Mouse (Mus musculus): ENCODE data around the gene Ang6. TPM values are rescaled to one million over a fixed set of nuclear protein-coding genes. Genes with fewer than 3 reads are reported as not detected.
"Not testable (repeated sequence)": the region's sequence is repeated elsewhere in the genome, so short reads cannot be mapped to it uniquely, and the experiment has no call there.

The Ang6 gene
- not detected in 2 replicates for polyA plus RNA-seq (2012; ENCODE audit: insufficient read depth, insufficient read length, missing spikeins)

DNA sequence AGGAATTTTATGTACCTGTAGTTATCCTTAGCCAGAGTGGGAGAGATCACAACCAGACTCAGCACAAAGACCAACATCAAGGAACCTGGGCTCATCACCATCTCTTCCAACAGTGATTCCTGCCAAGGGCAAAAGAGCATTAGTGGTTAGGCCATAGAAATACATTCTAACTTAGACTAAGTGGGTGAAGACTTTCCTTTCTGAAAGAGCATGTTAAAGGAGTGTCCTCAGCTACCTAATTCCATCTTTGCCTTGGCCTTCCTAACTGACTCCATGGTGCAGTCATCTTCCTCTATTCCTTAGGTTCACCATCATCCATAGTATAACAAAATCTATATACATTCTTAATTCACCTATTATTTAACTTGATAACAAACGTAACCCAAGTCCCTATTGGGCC is at the start of gene Ang6:
Gene Ang6, minus strand, starts transcription at position 101 of the 400 bp plus-strand sequence.
- Histone ChIP-seq H3K4me1 (ENCODE audit: control insufficient read depth, insufficient read depth, insufficient read length, low read length) (no peaks in the 10 kb centered on the region), H3K4me3 (ENCODE audit: insufficient read depth, low read depth, low read length) (no peak within 1 kb of the TSS), H3K27ac (replicated peaks; ENCODE audit: low read depth, low read length) (no peak within 1 kb of the TSS)

DNA sequence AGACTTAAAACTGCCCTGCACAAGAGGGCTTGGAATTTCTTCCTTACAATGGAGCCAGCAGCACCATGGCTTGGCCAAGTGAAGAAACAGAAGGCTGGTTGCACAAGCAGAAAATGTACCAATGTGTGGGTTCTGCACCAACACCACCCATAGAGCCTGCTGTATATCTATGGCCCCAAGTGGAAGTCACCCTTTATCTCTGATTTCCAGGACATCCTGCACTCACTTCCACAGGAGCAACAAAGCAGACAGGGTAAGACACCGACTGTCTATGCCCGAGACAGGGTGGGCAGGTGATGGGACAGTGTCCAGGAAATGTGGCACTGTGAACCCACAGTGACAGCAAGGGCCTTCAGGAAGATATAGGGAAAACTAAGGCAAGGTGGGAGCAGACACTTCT is 44.5 kb upstream of the Ang6 start:
- H3K27ac ChIP-seq (replicated peaks; ENCODE audit: low read depth, low read length); H3K4me1 ChIP-seq (ENCODE audit: control insufficient read depth, insufficient read depth, insufficient read length, low read length); H3K4me3 ChIP-seq (ENCODE audit: insufficient read depth, low read depth, low read length): not testable (repeated sequence)

DNA sequence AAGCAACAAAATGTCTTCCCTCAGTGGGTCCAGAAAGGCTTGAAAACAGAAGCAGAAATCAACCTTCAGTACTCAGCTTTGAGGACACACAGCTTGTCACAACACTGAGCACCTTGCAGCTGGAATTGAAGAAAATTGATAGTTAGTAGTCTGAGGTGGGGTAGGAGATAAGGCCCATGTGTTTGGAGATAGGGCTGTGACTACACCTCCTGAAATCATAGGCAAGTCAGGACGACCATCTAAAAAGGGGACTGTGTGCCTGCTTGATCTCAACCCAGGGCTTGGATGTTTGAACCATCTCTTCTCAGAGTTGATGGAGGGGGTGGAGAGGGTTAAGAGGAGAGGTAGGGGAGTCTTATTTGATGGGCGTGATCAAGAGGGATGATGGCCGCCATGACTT is 29.8 kb upstream of the Ang6 start:
- not testable (repeated sequence) for H3K27ac ChIP-seq (replicated peaks; ENCODE audit: low read depth, low read length); H3K4me1 ChIP-seq (ENCODE audit: control insufficient read depth, insufficient read depth, insufficient read length, low read length); H3K4me3 ChIP-seq (ENCODE audit: insufficient read depth, low read depth, low read length)

DNA sequence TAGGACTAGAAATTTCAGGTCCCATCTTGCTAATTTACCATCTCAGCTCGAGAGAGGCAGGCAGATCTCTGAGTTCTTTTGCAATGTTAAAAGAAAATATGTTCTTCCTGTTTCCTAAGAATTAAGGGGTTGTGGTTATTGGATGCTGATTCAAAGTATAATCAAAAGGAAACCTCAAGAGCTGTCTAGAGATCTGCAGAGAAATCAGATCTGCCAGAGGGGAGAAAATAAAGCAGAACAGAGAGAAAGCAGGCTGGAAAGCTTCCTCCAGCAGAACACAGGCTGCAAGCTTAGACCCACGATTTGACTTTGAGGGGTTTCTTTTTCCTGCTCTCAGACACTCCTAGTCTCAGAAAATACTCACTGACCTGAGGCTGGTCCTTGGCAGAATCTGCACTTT is 7.6 kb upstream of the Ang6 start:
- not testable (repeated sequence) for H3K27ac ChIP-seq (replicated peaks; ENCODE audit: low read depth, low read length); H3K4me1 ChIP-seq (ENCODE audit: control insufficient read depth, insufficient read depth, insufficient read length, low read length); H3K4me3 ChIP-seq (ENCODE audit: insufficient read depth, low read depth, low read length)

DNA sequence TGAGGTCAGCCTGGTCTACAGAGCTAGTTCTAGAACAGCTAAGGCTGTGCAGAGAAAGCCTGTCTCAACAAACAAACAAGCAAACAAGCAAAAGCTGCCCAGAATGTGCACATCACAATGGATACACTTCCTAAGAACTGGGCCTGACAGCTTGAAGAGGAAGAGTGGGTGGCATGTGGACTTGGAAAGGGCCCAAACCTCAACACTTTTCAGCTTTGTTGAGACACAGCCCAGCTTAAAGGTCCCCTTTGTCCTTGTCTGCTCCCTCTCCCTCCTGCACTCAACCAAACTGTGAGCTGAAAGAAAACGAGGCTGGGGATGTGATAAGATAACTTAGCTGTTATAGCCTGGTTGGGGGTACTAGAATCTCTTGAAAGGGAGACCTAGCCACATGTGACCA is 6.0 kb upstream of the Ang6 start:
- H3K4me1 ChIP-seq (ENCODE audit: control insufficient read depth, insufficient read depth, insufficient read length, low read length); H3K27ac ChIP-seq (replicated peaks; ENCODE audit: low read depth, low read length); H3K4me3 ChIP-seq (ENCODE audit: insufficient read depth, low read depth, low read length): not testable (repeated sequence)

DNA sequence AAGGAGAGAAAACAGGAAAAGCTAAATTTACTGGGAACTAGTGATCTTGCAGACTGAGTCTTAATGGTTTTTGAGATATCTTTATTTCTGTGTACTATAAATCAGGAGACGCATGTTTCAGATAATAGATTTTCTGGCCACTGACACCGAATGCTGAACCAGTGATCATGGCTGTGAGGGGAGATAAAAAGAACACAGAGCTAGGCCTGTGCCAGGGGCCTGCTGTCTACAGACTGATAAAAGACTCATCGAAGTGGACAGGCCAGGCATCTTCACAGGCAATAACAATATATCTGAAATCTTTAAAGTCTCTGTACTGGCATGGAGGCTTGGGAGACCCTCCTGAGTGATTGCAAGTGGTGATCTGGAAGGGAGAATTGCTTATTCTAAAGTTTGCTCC is 469 bp downstream of the Ang6 start:
- no peak overlapping the region for H3K4me3 ChIP-seq (ENCODE audit: insufficient read depth, low read depth, low read length)
- no peak overlapping the region for H3K27ac ChIP-seq (replicated peaks; ENCODE audit: low read depth, low read length)
- H3K4me1 ChIP-seq (ENCODE audit: control insufficient read depth, insufficient read depth, insufficient read length, low read length) = no peaks in the 10 kb centered on the region

DNA sequence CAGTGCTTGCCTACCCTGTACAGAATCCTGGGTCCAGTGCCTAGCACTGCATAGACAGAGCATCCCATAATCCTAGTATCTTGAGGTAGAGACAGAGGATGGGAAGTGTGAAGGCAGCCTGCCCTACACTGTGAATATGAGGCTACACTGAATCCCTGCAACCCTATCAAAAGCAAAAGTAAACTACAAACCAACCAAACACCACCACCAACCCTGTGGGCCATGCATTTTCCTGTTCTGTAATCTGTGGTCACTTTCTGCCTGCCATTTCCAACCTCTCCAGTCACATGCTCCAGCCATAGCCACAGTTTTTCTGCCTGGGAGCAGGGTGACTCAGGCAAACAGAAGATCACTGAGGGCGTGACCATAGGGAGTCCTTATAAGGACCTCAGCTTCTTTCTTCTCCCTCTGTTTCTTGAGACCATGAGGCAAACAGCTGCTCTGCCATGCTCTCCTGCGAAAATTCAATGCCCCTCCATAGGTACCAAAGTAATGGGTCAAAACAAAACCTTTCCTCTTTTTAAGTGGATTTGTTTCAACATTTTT is 3.5 kb downstream of the Ang6 start:
- not testable (repeated sequence) for H3K4me1 ChIP-seq (ENCODE audit: control insufficient read depth, insufficient read depth, insufficient read length, low read length); H3K4me3 ChIP-seq (ENCODE audit: insufficient read depth, low read depth, low read length); H3K27ac ChIP-seq (replicated peaks; ENCODE audit: low read depth, low read length)

DNA sequence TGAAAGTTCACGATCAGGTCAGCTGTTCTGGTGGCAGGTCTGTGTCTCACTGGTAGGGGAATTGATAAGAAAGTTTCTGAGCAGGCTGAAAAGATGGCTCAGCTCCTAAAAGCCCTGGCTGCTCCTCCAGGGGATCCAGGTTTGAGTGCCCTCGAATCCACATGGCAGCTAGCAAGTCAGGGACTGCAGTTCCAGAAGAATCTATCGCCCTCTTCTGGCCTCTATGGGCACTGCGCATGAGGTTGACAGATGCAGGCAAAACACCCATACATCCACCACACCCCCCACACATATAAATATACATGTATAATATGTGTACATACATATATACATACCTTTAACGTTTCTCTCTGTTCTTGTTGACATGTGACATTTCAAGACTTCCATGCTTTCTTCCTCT is 14.7 kb downstream of the Ang6 start:
- not testable (repeated sequence) for H3K27ac ChIP-seq (replicated peaks; ENCODE audit: low read depth, low read length)

DNA sequence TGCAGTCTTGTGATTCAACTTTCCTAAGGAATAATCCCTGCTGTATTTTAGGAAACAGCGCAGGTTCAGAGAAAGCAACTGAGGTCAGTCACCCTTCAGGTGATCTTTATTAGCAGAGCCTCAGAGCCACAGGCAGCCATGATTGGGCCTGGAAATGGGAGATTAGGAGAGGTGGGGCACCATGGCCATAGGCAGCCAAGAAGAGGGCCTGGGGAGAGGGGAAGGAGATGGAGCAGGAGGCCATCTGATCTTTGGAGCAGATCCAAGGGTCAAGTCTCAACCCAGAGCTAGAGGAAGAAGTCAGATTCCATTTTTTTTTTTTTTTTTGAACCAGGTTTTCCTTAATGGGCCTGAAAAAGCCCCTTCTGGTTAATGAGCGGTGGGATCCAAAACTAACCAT is 15.9 kb downstream of the Ang6 start:
- no peaks in the 10 kb centered on the region for H3K4me1 ChIP-seq (ENCODE audit: control insufficient read depth, insufficient read depth, insufficient read length, low read length)
- H3K27ac ChIP-seq (replicated peaks; ENCODE audit: low read depth, low read length) = no peak overlapping the region
- H3K4me3 ChIP-seq (ENCODE audit: insufficient read depth, low read depth, low read length) = no peak overlapping the region

More for the DNA sequence above, 14.7 kb downstream of the Ang6 start:
- not testable (repeated sequence) for H3K4me3 ChIP-seq (ENCODE audit: insufficient read depth, low read depth, low read length); H3K4me1 ChIP-seq (ENCODE audit: control insufficient read depth, insufficient read depth, insufficient read length, low read length)

DNA sequence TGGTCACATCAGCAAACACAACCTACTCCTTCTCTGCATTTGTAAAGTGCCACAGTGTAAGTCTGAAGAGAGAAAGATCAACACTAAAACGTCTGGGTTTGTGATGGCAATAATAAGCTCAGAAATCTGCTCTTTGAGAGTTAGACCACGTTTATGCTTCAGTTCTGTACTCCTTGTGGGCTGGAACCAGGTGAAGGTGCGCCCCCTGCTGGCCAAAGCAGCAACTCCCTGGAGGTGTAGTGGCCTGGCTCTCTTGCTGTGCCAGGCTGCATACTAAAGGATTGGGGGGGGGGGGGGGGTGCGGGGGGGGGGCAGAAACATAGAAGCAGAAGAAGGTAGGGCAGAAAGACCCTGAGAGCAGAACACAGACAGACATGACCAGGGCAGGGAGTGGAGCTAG is 18.2 kb downstream of the Ang6 start:
- no peaks in the 10 kb centered on the region for H3K4me1 ChIP-seq (ENCODE audit: control insufficient read depth, insufficient read depth, insufficient read length, low read length)
- no peak overlapping the region for H3K4me3 ChIP-seq (ENCODE audit: insufficient read depth, low read depth, low read length)
- no peak overlapping the region for H3K27ac ChIP-seq (replicated peaks; ENCODE audit: low read depth, low read length)

DNA sequence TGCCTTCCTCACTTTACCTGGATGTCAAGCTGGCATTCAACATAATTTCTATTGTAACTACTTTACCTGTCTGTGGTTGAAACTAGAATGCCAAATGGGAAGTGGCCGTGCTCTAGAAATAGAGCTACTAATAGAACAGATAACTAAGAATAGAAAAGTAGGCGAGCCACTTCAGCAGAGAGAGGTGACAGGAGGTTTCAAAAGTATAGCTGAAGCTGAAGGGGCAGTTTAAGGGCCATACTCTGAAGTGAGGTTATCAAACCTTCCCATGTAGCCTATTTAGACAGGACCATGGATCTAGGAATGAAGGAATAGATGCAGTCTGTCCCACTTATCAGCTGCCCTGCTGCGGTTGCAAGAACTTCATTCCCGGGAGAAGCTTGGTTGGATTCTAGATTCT is 18.6 kb downstream of the Ang6 start:
- Histone ChIP-seq H3K4me3 (ENCODE audit: insufficient read depth, low read depth, low read length) (no peak overlapping the region), H3K4me1 (ENCODE audit: control insufficient read depth, insufficient read depth, insufficient read length, low read length) (no peaks in the 10 kb centered on the region), H3K27ac (replicated peaks; ENCODE audit: low read depth, low read length) (no peak overlapping the region)

DNA sequence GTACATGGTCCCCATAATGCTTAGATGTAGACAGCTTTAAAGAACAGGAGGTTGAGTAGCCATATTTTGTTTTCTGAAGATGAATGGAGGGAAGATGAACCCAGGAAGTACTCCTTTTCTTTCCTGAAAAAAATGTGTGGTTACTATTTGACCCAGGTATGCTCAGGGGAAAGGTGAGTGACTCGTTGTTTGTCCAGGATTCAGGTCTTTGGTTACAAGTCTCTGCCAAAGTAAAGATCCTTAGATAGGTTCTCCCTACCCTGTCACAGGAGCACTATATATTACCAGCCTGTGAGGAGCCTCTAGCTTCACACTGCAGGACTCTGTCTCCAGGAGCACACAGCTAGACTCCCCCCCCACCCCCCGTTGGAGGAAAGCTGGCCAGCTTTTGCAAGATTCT is 45.3 kb downstream of the Ang6 start, which contains the start of gene Ang5:
Gene Ang5, plus strand, starts transcription at position 301 of the 400 bp plus-strand sequence.
- H3K27ac ChIP-seq (replicated peaks; ENCODE audit: low read depth, low read length); H3K4me1 ChIP-seq (ENCODE audit: control insufficient read depth, insufficient read depth, insufficient read length, low read length); H3K4me3 ChIP-seq (ENCODE audit: insufficient read depth, low read depth, low read length): not testable (repeated sequence)

DNA sequence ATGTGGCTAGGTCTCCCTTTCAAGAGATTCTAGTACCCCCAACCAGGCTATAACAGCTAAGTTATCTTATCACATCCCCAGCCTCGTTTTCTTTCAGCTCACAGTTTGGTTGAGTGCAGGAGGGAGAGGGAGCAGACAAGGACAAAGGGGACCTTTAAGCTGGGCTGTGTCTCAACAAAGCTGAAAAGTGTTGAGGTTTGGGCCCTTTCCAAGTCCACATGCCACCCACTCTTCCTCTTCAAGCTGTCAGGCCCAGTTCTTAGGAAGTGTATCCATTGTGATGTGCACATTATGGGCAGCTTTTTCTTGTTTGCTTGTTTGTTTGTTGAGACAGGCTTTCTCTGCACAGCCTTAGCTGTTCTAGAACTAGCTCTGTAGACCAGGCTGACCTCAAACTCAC is 47.0 kb downstream of the Ang6 start:
- H3K4me3 ChIP-seq (ENCODE audit: insufficient read depth, low read depth, low read length); H3K27ac ChIP-seq (replicated peaks; ENCODE audit: low read depth, low read length); H3K4me1 ChIP-seq (ENCODE audit: control insufficient read depth, insufficient read depth, insufficient read length, low read length): not testable (repeated sequence)

DNA sequence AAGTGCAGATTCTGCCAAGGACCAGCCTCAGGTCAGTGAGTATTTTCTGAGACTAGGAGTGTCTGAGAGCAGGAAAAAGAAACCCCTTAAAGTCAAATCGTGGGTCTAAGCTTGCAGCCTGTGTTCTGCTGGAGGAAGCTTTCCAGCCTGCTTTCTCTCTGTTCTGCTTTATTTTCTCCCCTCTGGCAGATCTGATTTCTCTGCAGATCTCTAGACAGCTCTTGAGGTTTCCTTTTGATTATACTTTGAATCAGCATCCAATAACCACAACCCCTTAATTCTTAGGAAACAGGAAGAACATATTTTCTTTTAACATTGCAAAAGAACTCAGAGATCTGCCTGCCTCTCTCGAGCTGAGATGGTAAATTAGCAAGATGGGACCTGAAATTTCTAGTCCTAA is 48.7 kb downstream of the Ang6 start:
- not testable (repeated sequence) for H3K4me1 ChIP-seq (ENCODE audit: control insufficient read depth, insufficient read depth, insufficient read length, low read length); H3K4me3 ChIP-seq (ENCODE audit: insufficient read depth, low read depth, low read length); H3K27ac ChIP-seq (replicated peaks; ENCODE audit: low read depth, low read length)
